Mouse (Mus musculus): Measurements from ENCODE around the gene Fstl1. TPM values are rescaled to one million over a fixed set of nuclear protein-coding genes. Genes with fewer than 3 reads are reported as not detected.

Fstl1 gene
- 33.3 TPM for polyA plus RNA-seq (2014; fragmentation: Illumina TruSeq; extraction: RNeasy Lipid Tissue Mini Kit (QIAGEN cat#74804); ENCODE audit: low read depth, low replicate concordance)

DNA sequence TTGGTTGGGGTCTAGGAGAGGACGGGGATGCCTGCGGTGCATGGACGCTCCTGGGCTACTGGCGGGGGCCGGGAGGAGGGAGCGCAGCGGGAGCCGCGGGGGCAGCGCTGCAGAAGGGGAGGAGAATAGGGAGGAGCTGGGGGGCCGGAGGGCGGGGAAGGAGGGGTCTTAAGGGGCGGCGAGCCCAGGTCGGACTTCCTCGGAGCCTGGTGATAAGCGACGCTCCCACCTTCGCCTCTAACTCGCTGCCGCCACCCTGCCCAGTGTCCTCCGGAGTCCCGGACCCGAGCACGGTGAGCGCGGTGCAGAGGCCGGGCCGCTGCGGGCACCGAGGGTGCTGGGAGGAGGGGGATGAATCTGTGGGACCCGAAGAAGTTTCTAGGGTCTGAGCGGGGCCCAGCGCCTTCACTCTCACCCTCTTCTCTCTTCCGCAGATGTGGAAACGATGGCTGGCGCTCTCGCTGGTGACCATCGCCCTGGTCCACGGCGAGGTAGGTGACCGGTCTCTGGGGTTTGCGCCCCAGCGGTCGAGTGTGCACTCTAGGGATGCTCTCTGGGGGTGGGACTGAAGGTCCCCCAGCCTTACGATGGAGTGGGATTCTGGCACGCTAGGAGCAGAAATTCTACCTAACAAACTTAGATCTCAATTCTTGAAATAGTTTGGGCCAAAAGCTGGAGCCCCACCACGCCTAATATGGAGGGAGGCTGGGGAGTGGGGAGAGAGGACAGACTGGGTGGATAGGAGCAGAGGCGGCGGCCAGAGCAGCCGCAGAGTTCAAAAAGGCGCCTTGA is at the start of gene Fstl1:
Fstl1 (plus strand) TSS at position 14 of the 792 bp plus-strand sequence.

DNA sequence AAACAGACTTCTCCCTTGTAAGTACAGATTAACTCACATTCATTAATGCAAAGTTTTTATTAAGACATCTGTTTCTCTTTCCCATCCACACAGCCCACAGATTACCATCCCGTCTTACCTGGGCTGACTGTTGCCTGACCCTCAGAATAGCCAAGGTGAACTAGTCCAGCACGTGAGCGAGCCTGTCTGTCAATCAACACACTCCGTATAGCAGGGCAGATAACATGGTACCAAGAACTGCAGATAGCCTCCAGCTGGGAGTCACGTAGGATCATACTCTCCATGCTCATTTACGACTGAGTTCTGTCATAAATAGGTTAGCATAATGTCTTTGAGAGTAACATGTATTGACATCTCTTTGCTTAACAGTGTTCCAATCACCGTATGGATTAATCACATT is 84.4 kb downstream of the Fstl1 start, which contains the start of gene Gm36028:
Gm36028 (minus strand) TSS at position 118 of the 400 bp plus-strand sequence.

DNA sequence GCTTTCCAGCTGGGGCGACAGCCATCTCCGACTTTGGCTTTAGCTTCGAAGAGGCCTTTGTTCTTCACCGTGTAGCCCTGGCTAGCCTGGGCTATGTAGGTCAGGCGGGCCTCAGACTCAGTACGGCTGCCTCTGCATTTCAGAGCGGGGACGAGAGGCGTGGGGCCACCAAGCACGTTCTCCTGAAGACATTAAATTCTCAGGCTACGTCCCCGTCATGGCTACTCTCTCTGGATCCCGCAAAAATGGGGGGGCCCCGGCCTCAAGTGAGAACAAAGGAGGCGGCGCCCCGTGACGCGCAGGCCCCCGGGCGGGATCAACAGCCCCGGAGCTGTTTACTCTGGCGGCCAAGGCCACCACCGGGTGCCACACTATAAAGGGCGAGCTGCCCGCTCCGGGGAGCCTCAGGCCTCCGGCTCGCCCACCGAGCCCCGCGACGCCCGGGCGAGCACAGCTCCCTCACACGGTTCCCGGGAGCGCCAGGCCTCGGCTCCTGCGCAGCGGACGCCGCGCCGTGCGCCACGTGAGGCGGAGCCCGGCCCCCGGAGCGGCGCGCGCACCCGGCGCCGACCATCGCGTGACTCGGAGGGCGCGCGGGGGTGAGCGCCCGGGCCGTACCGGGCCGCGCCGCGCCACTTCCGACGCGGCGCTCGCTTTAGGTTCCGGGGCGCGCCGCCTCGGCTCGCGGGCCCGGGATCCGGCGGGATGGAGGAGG is 91.3 kb downstream of the Fstl1 start, which contains the start of gene Lrrc58:
Lrrc58 (plus strand) TSS at position 599 of the 715 bp plus-strand sequence.

Other genes starting within 250 kb of the Fstl1 start
- 12.3 TPM for gene Gtf2e1, start 237.1 kb upstream of the Fstl1 start, polyA plus RNA-seq (2014; fragmentation: Illumina TruSeq; extraction: RNeasy Lipid Tissue Mini Kit (QIAGEN cat#74804); ENCODE audit: low read depth, low replicate concordance)
- 17.7 TPM for gene Rabl3, start 237.0 kb upstream of the Fstl1 start, polyA plus RNA-seq (2014; fragmentation: Illumina TruSeq; extraction: RNeasy Lipid Tissue Mini Kit (QIAGEN cat#74804); ENCODE audit: low read depth, low replicate concordance)
- gene Hgd, start 196.7 kb upstream of the Fstl1 start, polyA plus RNA-seq (2014; fragmentation: Illumina TruSeq; extraction: RNeasy Lipid Tissue Mini Kit (QIAGEN cat#74804); ENCODE audit: low read depth, low replicate concordance): 545 TPM
- gene Ndufb4, start 122.4 kb upstream of the Fstl1 start, polyA plus RNA-seq (2014; fragmentation: Illumina TruSeq; extraction: RNeasy Lipid Tissue Mini Kit (QIAGEN cat#74804); ENCODE audit: low read depth, low replicate concordance): 586 TPM
- 2.3 TPM for gene Gm36028, start 84.3 kb downstream of the Fstl1 start, polyA plus RNA-seq (2014; fragmentation: Illumina TruSeq; extraction: RNeasy Lipid Tissue Mini Kit (QIAGEN cat#74804); ENCODE audit: low read depth, low replicate concordance)
- 71.7 TPM for gene Lrrc58, start 91.5 kb downstream of the Fstl1 start, polyA plus RNA-seq (2014; fragmentation: Illumina TruSeq; extraction: RNeasy Lipid Tissue Mini Kit (QIAGEN cat#74804); ENCODE audit: low read depth, low replicate concordance)
- not detected for gene Gpr156, start 139.6 kb downstream of the Fstl1 start, polyA plus RNA-seq (2014; fragmentation: Illumina TruSeq; extraction: RNeasy Lipid Tissue Mini Kit (QIAGEN cat#74804); ENCODE audit: low read depth, low replicate concordance)